Mouse (Mus musculus): Measurements from ENCODE around the gene Gm13212. TPM values are rescaled to one million over a fixed set of nuclear protein-coding genes. Genes with fewer than 3 reads are reported as not detected.

Gene Gm13212
- total and polyA plus RNA-seq, 3 experiments, result 11.6 to 20.4 TPM; not detected in 1

GRCm38 (mm10) chr4:145556680-145557079, 28.3 kb upstream of the Gm13212 start:
- Histone ChIP-seq H3K4me1 (ENCODE audit: control insufficient read depth in 1 of 2, insufficient read depth in 2 of 2, low read length in 2 of 2) (no peaks in the 10 kb centered on the region), H3K9me3 (replicated peaks; ENCODE audit: insufficient read depth, low read length) (no peaks in the 10 kb centered on the region), H3K4me3 (ENCODE audit: control insufficient read depth in 1 of 2, insufficient read depth in 1 of 2, low read depth in 2 of 2, low read length in 2 of 2) (no peak overlapping the region), H3K36me3 (ENCODE audit: control insufficient read depth in 1 of 2, insufficient read depth in 2 of 2, low read length in 2 of 2) (no peaks in the 10 kb centered on the region), H3K79me2 (ENCODE audit: control insufficient read depth, insufficient read depth, low read length, poor library complexity) (no peaks in the 10 kb centered on the region), H3K27me3 (ENCODE audit: control insufficient read depth in 1 of 2, insufficient read depth in 2 of 2, low read length in 2 of 2) (no peaks in the 10 kb centered on the region), H3K9ac (ENCODE audit: control insufficient read depth, low read depth, low read length, poor library complexity, severe bottlenecking) (no peak overlapping the region), H3K27ac (ENCODE audit: control insufficient read depth, low read depth, low read length) (no peak overlapping the region)
- DNase-seq (ENCODE audit: low read depth, low spot score), result no peak
- TF ChIP-seq HCFC1 (IDR thresholded peaks at IDR 0.05; ENCODE audit: low read depth, low read length) (no peak), NELFE (IDR thresholded peaks at IDR 0.05; ENCODE audit: low read depth, low read length) (no peak), BHLHE40 (IDR thresholded peaks at IDR 0.05; ENCODE audit: borderline replicate concordance, low read depth, low read length) (no peak), NRF1 (IDR thresholded peaks at IDR 0.05; ENCODE audit: insufficient read depth, low read depth, low read length, poor library complexity, severe bottlenecking) (no peak), SMC3 (IDR thresholded peaks at IDR 0.05; ENCODE audit: low read depth, low read length) (no peak), TAL1 (IDR thresholded peaks at IDR 0.05; ENCODE audit: low read length) (no peak), POLR2A (IDR thresholded peaks at IDR 0.05; ENCODE audit: control insufficient read depth in 1 of 2, insufficient read depth in 1 of 2, low read depth in 1 of 2, low read length in 2 of 2, poor library complexity in 1 of 2) (no peak), ZKSCAN1 (IDR thresholded peaks at IDR 0.05; ENCODE audit: low read depth, low read length) (no peak), RAD21 (IDR thresholded peaks at IDR 0.05; ENCODE audit: low read depth, low read length) (no peak), MYC (IDR thresholded peaks at IDR 0.05; ENCODE audit: low read depth, low read length) (no peak), POLR2AphosphoS2 (IDR thresholded peaks at IDR 0.05; ENCODE audit: low read length) (no peak), ZMIZ1 (IDR thresholded peaks at IDR 0.05; ENCODE audit: low read depth, low read length) (no peak), MAFK (IDR thresholded peaks at IDR 0.05; ENCODE audit: borderline replicate concordance, low read depth, low read length) (no peak), RCOR1 (IDR thresholded peaks at IDR 0.05; ENCODE audit: low read depth, low read length) (no peak)

- no peak overlapping the region for H3K27ac ChIP-seq (ENCODE audit: control insufficient read depth, low read depth, low read length)
- no peaks in the 10 kb centered on the region for H3K79me2 ChIP-seq (ENCODE audit: control insufficient read depth, insufficient read depth, low read length, poor library complexity)
- no peaks in the 10 kb centered on the region for H3K36me3 ChIP-seq (ENCODE audit: control insufficient read depth in 1 of 2, insufficient read depth in 2 of 2, low read length in 2 of 2)
- no peak overlapping the region for H3K9ac ChIP-seq (ENCODE audit: control insufficient read depth, low read depth, low read length, poor library complexity, severe bottlenecking)
- TF ChIP-seq USF2 (IDR thresholded peaks at IDR 0.05; ENCODE audit: borderline replicate concordance in 1 of 2, insufficient read depth in 1 of 2, low read depth in 1 of 2, low read length in 2 of 2) (no peak), CHD1 (IDR thresholded peaks at IDR 0.05; ENCODE audit: low read depth, low read length) (no peak), TBP (IDR thresholded peaks at IDR 0.05; ENCODE audit: low read depth, low read length) (no peak), RCOR1 (IDR thresholded peaks at IDR 0.05; ENCODE audit: low read depth, low read length) (no peak), SIN3A (IDR thresholded peaks at IDR 0.05; ENCODE audit: low read length) (no peak), CTCF (IDR thresholded peaks at IDR 0.05 in 2 of 3, conservative IDR thresholded peaks at IDR 0.05 in 1 of 3; ENCODE audit: control insufficient read depth in 1 of 3, insufficient read depth in 1 of 3, low read depth in 2 of 3, low read length in 3 of 3, poor library complexity in 1 of 3, severe bottlenecking in 1 of 3) (no peak), MAFK (IDR thresholded peaks at IDR 0.05; ENCODE audit: borderline replicate concordance, low read depth, low read length) (no peak), ELF1 (IDR thresholded peaks at IDR 0.05; ENCODE audit: low read depth, low read length) (no peak)
- H3K27me3 ChIP-seq (ENCODE audit: control insufficient read depth in 1 of 2, insufficient read depth in 2 of 2, low read length in 2 of 2), result no peaks in the 10 kb centered on the region
- H3K4me1 ChIP-seq (ENCODE audit: control insufficient read depth in 1 of 2, insufficient read depth in 2 of 2, low read length in 2 of 2), result no peaks in the 10 kb centered on the region
- H3K4me3 ChIP-seq (ENCODE audit: control insufficient read depth in 1 of 2, insufficient read depth in 1 of 2, low read depth in 2 of 2, low read length in 2 of 2), result no peak overlapping the region
- DNase-seq (ENCODE audit: low read depth, low spot score), result no peak
- H3K9me3 ChIP-seq (replicated peaks; ENCODE audit: insufficient read depth, low read length), result no peaks in the 10 kb centered on the region
Observed at GRCm38 (mm10) chr4:145559505-145560099, 25.4 kb upstream of the Gm13212 start.
